Mouse (Mus musculus) forebrain, embryonic 14.5 days (tissue): ENCODE results near the gene Gns. TPM values are rescaled to one million over a fixed set of nuclear protein-coding genes. Genes with fewer than 3 reads are reported as not detected.

ENCODE experiments used
- ATAC-seq: fragments of 200-750 bp; cut with Nextera tagmentation; 2 replicates; pipeline ENCODE4 v1.8.0; 2017; ENCODE audit warnings: mild to moderate bottlenecking, moderate library complexity
- DNase-seq: peaks from one replicate; pipeline ENCODE4 v3.0.0-alpha.2; 2015; ENCODE audit warnings: low spot score
- H3K27ac ChIP-seq: fragments of 300-500 bp; sonication (generic); 2 replicates; pipeline ENCODE4 v1.5.1; 2014; ENCODE audit warnings: low read depth, mild to moderate bottlenecking, control low read depth, low read length, moderate library complexity
- H3K27me3 ChIP-seq: fragments of 300-500 bp; sonication (generic); replicated peaks from 2 replicates; pipeline ENCODE4 v1.6.1; 2014; ENCODE audit warnings: low read length, control low read depth, mixed read lengths; ENCODE audit not compliant: control insufficient read depth, insufficient read depth
- H3K36me3 ChIP-seq: fragments of 300-500 bp; sonication (generic); 2 replicates; pipeline ENCODE4 v1.6.1; 2014; ENCODE audit warnings: low read length, control low read depth; ENCODE audit not compliant: control insufficient read depth, insufficient read depth
- H3K4me1 ChIP-seq: fragments of 300-500 bp; sonication (generic); 2 replicates; pipeline ENCODE4 v1.6.1; 2014; ENCODE audit warnings: antibody characterized with exemption, low read length, control low read depth; ENCODE audit not compliant: control insufficient read depth, insufficient read depth
- H3K4me2 ChIP-seq: fragments of 300-500 bp; sonication (generic); 2 replicates; pipeline ENCODE4 v1.6.1; 2014; ENCODE audit warnings: mild to moderate bottlenecking, control low read depth, low read length
- H3K4me3 ChIP-seq: fragments of 300-500 bp; sonication (generic); 2 replicates; pipeline ENCODE4 v1.5.1; 2014; ENCODE audit warnings: low read depth, low read length, control low read depth
- H3K9ac ChIP-seq: fragments of 300-500 bp; sonication (generic); 2 replicates; pipeline ENCODE4 v1.6.1; 2014; ENCODE audit warnings: mild to moderate bottlenecking, low read length, control low read depth, moderate library complexity
- H3K9me3 ChIP-seq: fragments of 300-500 bp; sonication (generic); replicated peaks from 2 replicates; pipeline ENCODE4 v1.6.1; 2016; ENCODE audit warnings: low read length, control low read depth, mixed read lengths; ENCODE audit not compliant: control insufficient read depth
- WGBS: fragments of 180-500 bp; shearing (Covaris S2); extraction: QIAGEN DNeasy Blood & Tissue Kit; methylation state at CpG from one replicate; pipeline ENCODE4 v1.1.7; 2014; 5-methylcytosine and 5-hydroxymethylcytosine counted together
- polyA plus RNA-seq: library from polyadenylated mRNA; unstranded; fragments of >200 nt; fragmentation: Nextera tagmentation; extraction: Ambion mirVana; gene quantifications from 2 replicates; pipeline ENCODE4 v1.2.1, GENCODE M21; 2014

Gns gene
- polyA plus RNA-seq, 1 experiment from 2014 or later, result 27.3 TPM

- Histone ChIP-seq H3K4me1 (no peaks in the 10 kb centered on the region), H3K27me3 (no peaks in the 10 kb centered on the region), H3K4me2 (no peak overlapping the region), H3K4me3 (no peak overlapping the region), H3K9me3 (no peaks in the 10 kb centered on the region), H3K27ac (no peak overlapping the region), H3K9ac (no peak overlapping the region), H3K36me3 (peaks cover 61% of the 10 kb centered on the region)
- WGBS, result 73% methylated on average over 12 of the region's 12 CpGs
- DNase-seq (no peak), ATAC-seq (no peak)
Measured at GRCm38 (mm10) chr10:121374013-121374412, 9.1 kb downstream of the Gns start.

- Histone ChIP-seq H3K27ac (no peak overlapping the region), H3K4me1 (no peaks in the 10 kb centered on the region), H3K4me2 (no peak overlapping the region), H3K9ac (no peak overlapping the region), H3K27me3 (no peaks in the 10 kb centered on the region), H3K36me3 (peaks cover 70% of the 10 kb centered on the region), H3K4me3 (no peak overlapping the region), H3K9me3 (no peaks in the 10 kb centered on the region)
- ATAC-seq, result no peak
- WGBS, result 92% methylated on average over 17 of the region's 17 CpGs
- DNase-seq, result no peak
Measured at GRCm38 (mm10) chr10:121374693-121375620, 10.1 kb downstream of the Gns start.

- Histone ChIP-seq H3K4me3 (no peak overlapping the region), H3K9ac (no peak overlapping the region), H3K9me3 (no peaks in the 10 kb centered on the region), H3K4me1 (no peaks in the 10 kb centered on the region), H3K27me3 (no peaks in the 10 kb centered on the region), H3K36me3 (peaks cover 78% of the 10 kb centered on the region), H3K4me2 (no peak overlapping the region), H3K27ac (no peak overlapping the region)
- ATAC-seq (no peak), DNase-seq (no peak)
- WGBS, result 86% methylated on average over 24 of the region's 24 CpGs
Measured at GRCm38 (mm10) chr10:121375649-121376493, 11.0 kb downstream of the Gns start.

- 92% methylated on average over 24 of the region's 24 CpGs for WGBS
- no peaks in the 10 kb centered on the region for H3K27me3 ChIP-seq
- H3K36me3 ChIP-seq, result peaks cover 82% of the 10 kb centered on the region
- H3K27ac ChIP-seq, result no peak overlapping the region
- DNase-seq (no peak), ATAC-seq (no peak)
- no peak overlapping the region for H3K9ac ChIP-seq
- no peaks in the 10 kb centered on the region for H3K9me3 ChIP-seq
- H3K4me1 ChIP-seq, result no peaks in the 10 kb centered on the region
- H3K4me3 ChIP-seq, result no peak overlapping the region
- no peak overlapping the region for H3K4me2 ChIP-seq
Measured at GRCm38 (mm10) chr10:121376530-121377271, 11.8 kb downstream of the Gns start.

- H3K9me3 ChIP-seq, result no peaks in the 10 kb centered on the region
- no peaks in the 10 kb centered on the region for H3K4me1 ChIP-seq
- WGBS, result 95% methylated on average over 3 of the region's 3 CpGs
Measured at GRCm38 (mm10) chr10:121379387-121379786, 14.5 kb downstream of the Gns start.

GRCm38 (mm10) chr10:121381280-121381679 lies 16.4 kb downstream of the Gns start:
- no peak overlapping the region for H3K4me3 ChIP-seq
- H3K27ac ChIP-seq, result no peak overlapping the region
- DNase-seq (no peak), ATAC-seq (no peak)
- peaks cover 84% of the 10 kb centered on the region for H3K36me3 ChIP-seq
- no peak overlapping the region for H3K9ac ChIP-seq
- WGBS, result 93% methylated on average over 18 of the region's 18 CpGs
- H3K4me1 ChIP-seq, result no peaks in the 10 kb centered on the region
- no peaks in the 10 kb centered on the region for H3K9me3 ChIP-seq
- H3K27me3 ChIP-seq, result no peaks in the 10 kb centered on the region
- H3K4me2 ChIP-seq, result no peak overlapping the region

More at GRCm38 (mm10) chr10:121379387-121379786, 14.5 kb downstream of the Gns start:
- H3K4me3 ChIP-seq, result no peak overlapping the region
- no peak overlapping the region for H3K4me2 ChIP-seq
- ATAC-seq (no peak), DNase-seq (no peak)
- H3K27ac ChIP-seq, result no peak overlapping the region
- H3K36me3 ChIP-seq, result peaks cover 88% of the 10 kb centered on the region
- H3K27me3 ChIP-seq, result no peaks in the 10 kb centered on the region
- H3K9ac ChIP-seq, result no peak overlapping the region

GRCm38 (mm10) chr10:121384710-121385109 lies 19.8 kb downstream of the Gns start:
- Histone ChIP-seq H3K9ac (no peak overlapping the region), H3K4me2 (no peak overlapping the region), H3K4me3 (no peak overlapping the region), H3K27ac (no peak overlapping the region), H3K9me3 (no peaks in the 10 kb centered on the region), H3K4me1 (no peaks in the 10 kb centered on the region), H3K27me3 (no peaks in the 10 kb centered on the region), H3K36me3 (peaks cover 82% of the 10 kb centered on the region)
- ATAC-seq (no peak), DNase-seq (no peak)
- WGBS, result 93% methylated on average over 13 of the region's 13 CpGs

GRCm38 (mm10) chr10:121385695-121386094 lies 20.8 kb downstream of the Gns start:
- no peak overlapping the region for H3K4me3 ChIP-seq
- no peak for DNase-seq
- H3K9ac ChIP-seq, result no peak overlapping the region
- 96% methylated on average over 6 of the region's 6 CpGs for whole genome bisulfite sequencing
- no peak for ATAC-seq
- no peak overlapping the region for H3K27ac ChIP-seq
- no peaks in the 10 kb centered on the region for H3K4me1 ChIP-seq
- no peak overlapping the region for H3K4me2 ChIP-seq
- H3K36me3 ChIP-seq, result peaks cover 84% of the 10 kb centered on the region
- H3K9me3 ChIP-seq, result no peaks in the 10 kb centered on the region
- no peaks in the 10 kb centered on the region for H3K27me3 ChIP-seq
